Mouse (Mus musculus) stomach, embryonic 15.5 days (tissue): ENCODE results near the gene Ap5s1. TPM values are rescaled to one million over a fixed set of nuclear protein-coding genes. Genes with fewer than 3 reads are reported as not detected.
A peak's percentile ranks its signal among the peaks of the same experiment; 100 is the strongest.

Experiments used
- ATAC-seq: fragments of 200-750 bp; cut with Nextera tagmentation; 2 replicates; pipeline ENCODE4 v1.8.0; 2017; ENCODE audit warnings: low read depth, moderate number of reproducible peaks, moderate TSS enrichment; ENCODE audit not compliant: insufficient read depth, low FRiP score
- H3K27ac ChIP-seq: fragments of 300-500 bp; sonication (generic); 2 replicates; pipeline ENCODE4 v1.5.1; 2015; ENCODE audit warnings: mild to moderate bottlenecking, inconsistent platforms
- H3K27me3 ChIP-seq: fragments of 300-500 bp; sonication (generic); replicated peaks from 2 replicates; pipeline ENCODE4 v1.6.1; 2015; ENCODE audit warnings: inconsistent platforms
- H3K36me3 ChIP-seq: fragments of 300-500 bp; sonication (generic); 2 replicates; pipeline ENCODE4 v1.6.1; 2015; ENCODE audit warnings: inconsistent platforms
- H3K4me1 ChIP-seq: fragments of 300-500 bp; sonication (generic); 2 replicates; pipeline ENCODE4 v1.6.1; 2015; ENCODE audit warnings: inconsistent platforms
- H3K4me2 ChIP-seq: fragments of 300-500 bp; sonication (generic); 2 replicates; pipeline ENCODE4 v1.6.1; 2015; ENCODE audit warnings: mild to moderate bottlenecking, inconsistent platforms
- H3K4me3 ChIP-seq: fragments of 300-500 bp; sonication (generic); replicated peaks from 2 replicates; pipeline ENCODE4 v1.5.1; 2015; ENCODE audit warnings: inconsistent platforms
- H3K9ac ChIP-seq: fragments of 300-500 bp; sonication (generic); 2 replicates; pipeline ENCODE4 v1.6.1; 2015; ENCODE audit warnings: inconsistent platforms
- H3K9me3 ChIP-seq: fragments of 300-500 bp; sonication (generic); 2 replicates; pipeline ENCODE4 v1.6.1; 2016; ENCODE audit warnings: inconsistent platforms
- WGBS: fragments of 180-500 bp; shearing (Covaris S2); methylation state at CpG from one replicate; pipeline ENCODE4 v1.1.7; 2015; 5-methylcytosine and 5-hydroxymethylcytosine counted together
- polyA plus RNA-seq: library from polyadenylated mRNA; unstranded; fragments of >200 nt; fragmentation: Nextera tagmentation; extraction: Ambion mirVana; gene quantifications from 2 replicates; pipeline ENCODE4 v1.2.1, GENCODE M21; 2015

Gene Ap5s1
- polyA plus RNA-seq = 23.2 and 23.7 TPM in 2 replicates

- Histone ChIP-seq H3K27ac (no peak within 1 kb of the TSS), H3K36me3 (no peaks in the 10 kb centered on the region), H3K4me1 (peaks cover 32% of the 10 kb centered on the region), H3K27me3 (no peaks in the 10 kb centered on the region), H3K4me3 (no peak within 1 kb of the TSS), H3K9ac (no peak within 1 kb of the TSS), H3K4me2 (no peak within 1 kb of the TSS), H3K9me3 (no peaks in the 10 kb centered on the region)
- no peak for ATAC-seq
- WGBS = 72% methylated on average over 4 of the region's 4 CpGs
Measured at GRCm38 (mm10) chr2:131206778-131207177, at the start of gene Ap5s1. Gene Ap5s1, plus strand, starts transcription at chr2:131207078.

- ATAC-seq = peak; percentile 61
- H3K9me3 ChIP-seq = no peaks in the 10 kb centered on the region
- 0 out of 2 replicates have a peak, but pooled peaks cover 5% of the 10 kb centered on the region for H3K36me3 ChIP-seq
Measured at GRCm38 (mm10) chr2:131159491-131159910, 47.4 kb upstream of the Ap5s1 start.

GRCm38 (mm10) chr2:131159938-131160581, 46.8 kb upstream of the Ap5s1 start, which contains the start of gene 1700037H04Rik:
Gene 1700037H04Rik, minus strand, starts transcription at chr2:131160081.
- Histone ChIP-seq H3K9ac (peak within 1 kb of the TSS; percentile 68), H3K4me3 (peak within 1 kb of the TSS; percentile 73), H3K4me2 (peak within 1 kb of the TSS; percentile 92), H3K27ac (peak within 1 kb of the TSS; percentile 81), H3K36me3 (no peaks in the 10 kb centered on the region), H3K9me3 (no peaks in the 10 kb centered on the region), H3K27me3 (no peaks in the 10 kb centered on the region), H3K4me1 (peaks cover 11% of the 10 kb centered on the region; the same call in 1 of the 2 replicates)
- WGBS = under 1% methylated on average over 54 of the region's 54 CpGs
- peak; percentile 95 for ATAC-seq

More at GRCm38 (mm10) chr2:131159491-131159910, 47.4 kb upstream of the Ap5s1 start:
- Histone ChIP-seq H3K27ac (peak overlapping the region; percentile 81), H3K4me2 (peak overlapping the region; percentile 92), H3K4me1 (peaks cover 11% of the 10 kb centered on the region; the same call in 1 of the 2 replicates), H3K27me3 (no peaks in the 10 kb centered on the region), H3K9ac (peak overlapping the region; percentile 68), H3K4me3 (peak overlapping the region; percentile 73)
- 0% methylated on average over 18 of the region's 18 CpGs for WGBS

- no peaks in the 10 kb centered on the region for H3K36me3 ChIP-seq
- no peaks in the 10 kb centered on the region for H3K27me3 ChIP-seq
- peak overlapping the region; percentile 87 for H3K4me2 ChIP-seq
- H3K4me1 ChIP-seq = peaks cover 11% of the 10 kb centered on the region; the same call in 1 of the 2 replicates
- H3K4me3 ChIP-seq = peak overlapping the region; percentile 73
- no peaks in the 10 kb centered on the region for H3K9me3 ChIP-seq
- H3K9ac ChIP-seq = peak overlapping the region; percentile 53; the same call in 1 of the 2 replicates
- WGBS = under 1% methylated on average over 17 of the region's 17 CpGs
- peak overlapping the region; percentile 81 for H3K27ac ChIP-seq
- ATAC-seq = no peak
Measured at GRCm38 (mm10) chr2:131160671-131161111, 46.2 kb upstream of the Ap5s1 start.

GRCm38 (mm10) chr2:131163924-131164323, 43.0 kb upstream of the Ap5s1 start:
- Histone ChIP-seq H3K27me3 (no peaks in the 10 kb centered on the region), H3K27ac (no peak overlapping the region), H3K36me3 (no peaks in the 10 kb centered on the region), H3K4me3 (no peak overlapping the region), H3K4me1 (peaks cover 5% of the 10 kb centered on the region; the same call in 1 of the 2 replicates), H3K9me3 (no peaks in the 10 kb centered on the region), H3K4me2 (no peak overlapping the region), H3K9ac (no peak overlapping the region)
- 74% methylated on average over 7 of the region's 7 CpGs for WGBS
- no peak for ATAC-seq

GRCm38 (mm10) chr2:131166172-131166571, 40.7 kb upstream of the Ap5s1 start:
- WGBS = 89% methylated on average over 2 of the region's 2 CpGs
- Histone ChIP-seq H3K4me3 (no peak overlapping the region), H3K4me1 (peaks cover 11% of the 10 kb centered on the region; the same call in 1 of the 2 replicates), H3K27ac (no peak overlapping the region), H3K4me2 (no peak overlapping the region), H3K9ac (no peak overlapping the region), H3K9me3 (no peaks in the 10 kb centered on the region), H3K36me3 (no peaks in the 10 kb centered on the region), H3K27me3 (no peaks in the 10 kb centered on the region; the same call in 1 of the 2 replicates)
- no peak for ATAC-seq

GRCm38 (mm10) chr2:131167984-131168383, 38.9 kb upstream of the Ap5s1 start:
- no peaks in the 10 kb centered on the region for H3K36me3 ChIP-seq
- H3K4me1 ChIP-seq = peaks cover 17% of the 10 kb centered on the region
- no peak overlapping the region for H3K4me2 ChIP-seq
- WGBS = 74% methylated on average over 6 of the region's 6 CpGs
- no peak for ATAC-seq
- no peak overlapping the region for H3K27ac ChIP-seq
- H3K9me3 ChIP-seq = no peaks in the 10 kb centered on the region
- no peak overlapping the region for H3K4me3 ChIP-seq
- no peak overlapping the region for H3K9ac ChIP-seq
- peaks cover 13% of the 10 kb centered on the region for H3K27me3 ChIP-seq

GRCm38 (mm10) chr2:131168914-131169313, 38.0 kb upstream of the Ap5s1 start:
- ATAC-seq = no peak
- Histone ChIP-seq H3K9ac (no peak overlapping the region), H3K9me3 (no peaks in the 10 kb centered on the region), H3K27me3 (peaks cover 13% of the 10 kb centered on the region), H3K4me2 (no peak overlapping the region), H3K27ac (no peak overlapping the region), H3K4me3 (no peak overlapping the region), H3K4me1 (peaks cover 17% of the 10 kb centered on the region), H3K36me3 (no peaks in the 10 kb centered on the region)
- WGBS = 61% methylated on average over 1 of the region's 1 CpGs

GRCm38 (mm10) chr2:131170936-131171335, 35.9 kb upstream of the Ap5s1 start:
- 36% methylated on average over 9 of the region's 9 CpGs for WGBS
- peak overlapping the region; percentile 13; the same call in 1 of the 2 replicates for H3K4me3 ChIP-seq
- H3K36me3 ChIP-seq = no peaks in the 10 kb centered on the region
- no peak overlapping the region for H3K27ac ChIP-seq
- H3K27me3 ChIP-seq = peaks cover 13% of the 10 kb centered on the region
- H3K4me1 ChIP-seq = peaks cover 27% of the 10 kb centered on the region
- H3K4me2 ChIP-seq = peak overlapping the region; percentile 48
- H3K9me3 ChIP-seq = no peaks in the 10 kb centered on the region
- H3K9ac ChIP-seq = no peak overlapping the region
- no peak for ATAC-seq

- Histone ChIP-seq H3K9me3 (no peaks in the 10 kb centered on the region), H3K4me2 (peak overlapping the region; percentile 48), H3K27me3 (peaks cover 13% of the 10 kb centered on the region), H3K36me3 (no peaks in the 10 kb centered on the region), H3K27ac (no peak overlapping the region), H3K9ac (no peak overlapping the region), H3K4me3 (peak overlapping the region; percentile 13; the same call in 1 of the 2 replicates), H3K4me1 (peaks cover 31% of the 10 kb centered on the region)
- ATAC-seq = no peak
- WGBS = 19% methylated on average over 43 of the region's 43 CpGs
Measured at GRCm38 (mm10) chr2:131171401-131172104, 35.3 kb upstream of the Ap5s1 start.

- Histone ChIP-seq H3K27me3 (peaks cover 13% of the 10 kb centered on the region), H3K36me3 (0 out of 2 replicates have a peak, but pooled peaks cover 1% of the 10 kb centered on the region), H3K9ac (no peak overlapping the region), H3K9me3 (no peaks in the 10 kb centered on the region), H3K4me3 (no peak overlapping the region), H3K4me1 (peaks cover 38% of the 10 kb centered on the region), H3K27ac (no peak overlapping the region), H3K4me2 (no peak overlapping the region)
- WGBS = 51% methylated on average over 9 of the region's 9 CpGs
- no peak for ATAC-seq
Measured at GRCm38 (mm10) chr2:131172322-131172721, 34.6 kb upstream of the Ap5s1 start.

GRCm38 (mm10) chr2:131174700-131175099, 32.2 kb upstream of the Ap5s1 start:
- H3K4me2 ChIP-seq = peak overlapping the region; percentile 86
- WGBS = 6% methylated on average over 11 of the region's 11 CpGs
- no peak overlapping the region for H3K9ac ChIP-seq

More at GRCm38 (mm10) chr2:131174700-131175099, 32.2 kb upstream of the Ap5s1 start:
- Histone ChIP-seq H3K9me3 (no peaks in the 10 kb centered on the region), H3K4me3 (peak overlapping the region; percentile 37), H3K4me1 (peaks cover 54% of the 10 kb centered on the region), H3K27ac (no peak overlapping the region), H3K27me3 (peaks cover 13% of the 10 kb centered on the region), H3K36me3 (0 out of 2 replicates have a peak, but pooled peaks cover 3% of the 10 kb centered on the region)
- no peak for ATAC-seq
